Mouse (Mus musculus): ENCODE results near the gene Hax1. TPM values are rescaled to one million over a fixed set of nuclear protein-coding genes. Genes with fewer than 3 reads are reported as not detected.

The Hax1 gene
- total and polyA plus RNA-seq, 3 experiments: 32.5 to 48.2 (median 40.1) TPM

DNA sequence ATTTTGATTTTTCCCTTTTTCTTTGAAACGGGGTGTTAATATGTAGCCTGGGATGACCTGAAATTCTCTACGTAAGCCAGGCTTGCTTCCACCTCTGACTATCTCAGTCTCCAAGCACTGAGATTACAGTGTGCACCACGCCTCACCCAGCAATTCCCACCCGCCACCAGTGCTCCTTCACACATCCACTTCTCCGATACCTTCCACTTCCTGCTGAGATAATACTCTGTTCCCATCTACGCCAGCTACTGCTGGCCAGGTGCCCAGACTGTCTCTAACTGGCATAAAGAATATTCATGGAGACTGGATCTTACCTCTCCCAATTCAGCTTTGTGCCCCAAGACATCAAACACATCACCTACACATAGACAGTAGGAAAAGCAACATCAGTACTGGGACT is 49.9 kb downstream of the Hax1 start:
- no peaks in the 10 kb centered on the region for H3K36me3 ChIP-seq (ENCODE audit: control insufficient read depth, insufficient read depth, low read length)
- no peak overlapping the region for H3K9ac ChIP-seq (ENCODE audit: low read depth, low read length)
- H3K79me2 ChIP-seq (replicated peaks; ENCODE audit: control insufficient read depth, insufficient read depth, low read length): no peaks in the 10 kb centered on the region
- H3K4me1 ChIP-seq (ENCODE audit: control insufficient read depth, insufficient read depth, low read length): no peaks in the 10 kb centered on the region
- H3K27ac ChIP-seq: no peak overlapping the region
- TF ChIP-seq CTCF (IDR thresholded peaks at IDR 0.05) (no peak), EP300 (IDR thresholded peaks at IDR 0.05; ENCODE audit: insufficient read depth, low read depth, low read length) (no peak), POLR2A (IDR thresholded peaks at IDR 0.05; ENCODE audit: insufficient read depth, low read depth, low read length) (no peak)
- H3K27me3 ChIP-seq (ENCODE audit: control insufficient read depth, insufficient read depth, low read length): no peaks in the 10 kb centered on the region
- intact Hi-C loops (cut with DNase I): no loop called here
- no peak overlapping the region for H3K4me3 ChIP-seq
- DNase-seq: no peak
- 55% methylated on average over 6 of the region's 6 CpGs for WGBS

DNA sequence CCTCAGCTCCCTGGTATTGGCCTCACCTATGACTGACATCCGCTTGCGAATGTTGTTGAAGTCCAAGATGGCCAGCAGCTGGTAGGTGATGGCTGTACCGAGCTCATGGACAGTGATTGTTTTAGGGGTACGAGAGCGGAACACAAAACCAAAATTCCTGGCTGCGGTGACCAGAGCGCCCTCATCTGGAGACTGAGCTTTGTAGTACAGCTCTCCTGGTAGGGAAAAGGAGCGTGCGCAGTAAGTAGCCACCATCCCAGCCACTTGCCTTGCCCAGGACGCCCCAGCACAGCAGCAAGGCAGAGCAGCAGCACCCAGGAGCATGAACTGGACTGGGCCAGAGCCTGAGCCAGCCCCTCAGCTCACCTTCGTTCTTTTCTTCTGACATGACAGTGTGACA is 50.6 kb downstream of the Hax1 start:
- Histone ChIP-seq H3K27me3 (ENCODE audit: control insufficient read depth, insufficient read depth, low read length) (no peaks in the 10 kb centered on the region), H3K4me1 (ENCODE audit: control insufficient read depth, insufficient read depth, low read length) (no peaks in the 10 kb centered on the region), H3K36me3 (ENCODE audit: control insufficient read depth, insufficient read depth, low read length) (no peaks in the 10 kb centered on the region), H3K27ac (no peak overlapping the region), H3K4me3 (no peak overlapping the region), H3K79me2 (replicated peaks; ENCODE audit: control insufficient read depth, insufficient read depth, low read length) (no peaks in the 10 kb centered on the region), H3K9ac (ENCODE audit: low read depth, low read length) (no peak overlapping the region)
- DNase-seq: no peak
- TF ChIP-seq CTCF (IDR thresholded peaks at IDR 0.05): no peak
- TF ChIP-seq POLR2A (IDR thresholded peaks at IDR 0.05; ENCODE audit: insufficient read depth, low read depth, low read length): no peak
- TF ChIP-seq EP300 (IDR thresholded peaks at IDR 0.05; ENCODE audit: insufficient read depth, low read depth, low read length): no peak
- intact Hi-C loops (cut with DNase I): no loop called here
- 92% methylated on average over 11 of the region's 11 CpGs for WGBS

Small RNA genes lying within 50 kb of the gene (microRNA-seq; reads per million reads assigned to microRNA genes)
- 0 to 0.56 reads per million in 2 experiments for gene Mir7669

Other genes with a start within 250 kb of the Hax1 start
- under 1 TPM; 0.14 to 0.16 TPM for gene Chrnb2, start 234.1 kb downstream of the Hax1 start, total RNA-seq (2021)
- 0.35 and 0.61 TPM in 2 replicates for gene Chrnb2, start 234.1 kb downstream of the Hax1 start, polyA plus RNA-seq (2012; rRNA removed)
- 10 to 100 TPM; 24.0 to 25.5 TPM for gene Ube2q1, start 225.2 kb downstream of the Hax1 start, total RNA-seq (2021)
- 14.6 and 18.8 TPM in 2 replicates for gene Ube2q1, start 225.2 kb downstream of the Hax1 start, polyA plus RNA-seq (2012; rRNA removed)
- 10 to 100 TPM; 12.3 to 13.3 TPM for gene She, start 167.4 kb downstream of the Hax1 start, total RNA-seq (2021)
- 3.4 and 7.7 TPM in 2 replicates for gene She, start 167.4 kb downstream of the Hax1 start, polyA plus RNA-seq (2012; rRNA removed)
- 1 to 10 TPM; 4.3 to 4.8 TPM for gene Il6ra, start 85.6 kb downstream of the Hax1 start, total RNA-seq (2021)
- gene Il6ra, start 85.6 kb downstream of the Hax1 start, polyA plus RNA-seq (2012; rRNA removed): 2.5 and 2.8 TPM in 2 replicates
- gene Atp8b2, start 35.3 kb downstream of the Hax1 start, total RNA-seq (2021): 10 to 100 TPM; 15.7 to 18.0 TPM
- gene Atp8b2, start 35.3 kb downstream of the Hax1 start, polyA plus RNA-seq (2012; rRNA removed): 27.3 and 50.1 TPM in 2 replicates
- 10 to 100 TPM; 81.6 to 96.1 TPM for gene 4933434E20Rik, start 52.9 kb upstream of the Hax1 start, total RNA-seq (2021)
- 52.8 and 85.1 TPM in 2 replicates for gene 4933434E20Rik, start 52.9 kb upstream of the Hax1 start, polyA plus RNA-seq (2012; rRNA removed)
- 100 to 1,000 TPM; 104 to 116 TPM for gene Ubap2l, start 53.8 kb upstream of the Hax1 start, total RNA-seq (2021)
- 104 and 137 TPM in 2 replicates for gene Ubap2l, start 53.8 kb upstream of the Hax1 start, polyA plus RNA-seq (2012; rRNA removed)
- 10 to 100 TPM; 42.2 to 44.5 TPM for gene Tpm3, start 73.9 kb upstream of the Hax1 start, total RNA-seq (2021)
- gene Tpm3, start 73.9 kb upstream of the Hax1 start, polyA plus RNA-seq (2012; rRNA removed): 48.9 and 60.5 TPM in 2 replicates
- under 1 TPM; 0.11 to 0.13 TPM for gene Nup210l, start 105.4 kb upstream of the Hax1 start, total RNA-seq (2021)
- gene Nup210l, start 105.4 kb upstream of the Hax1 start, polyA plus RNA-seq (2012; rRNA removed): 0.14 and 0.29 TPM in 2 replicates
- 1,000 to 10,000 TPM; 1,040 to 1,280 TPM for gene Rps27, start 214.9 kb upstream of the Hax1 start, total RNA-seq (2021)
- 696 and 1,017 TPM in 2 replicates for gene Rps27, start 214.9 kb upstream of the Hax1 start, polyA plus RNA-seq (2012; rRNA removed)
- 1 to 10 TPM; 5.5 to 5.6 TPM for gene Rab13, start 214.9 kb upstream of the Hax1 start, total RNA-seq (2021)
- gene Rab13, start 214.9 kb upstream of the Hax1 start, polyA plus RNA-seq (2012; rRNA removed): 3.1 TPM in 2 replicates
- gene Jtb, start 232.8 kb upstream of the Hax1 start, total RNA-seq (2021): 10 to 100 TPM; 49.3 to 56.6 TPM
- gene Jtb, start 232.8 kb upstream of the Hax1 start, polyA plus RNA-seq (2012; rRNA removed): 36.0 and 42.3 TPM in 2 replicates
- gene Creb3l4, start 244.7 kb upstream of the Hax1 start, total RNA-seq (2021): under 1 TPM; 0.14 to 0.16 TPM
- gene Creb3l4, start 244.7 kb upstream of the Hax1 start, polyA plus RNA-seq (2012; rRNA removed): 0.53 and 0.55 TPM in 2 replicates
- 10 to 100 TPM; 67.6 to 75.5 TPM for gene Slc39a1, start 249.4 kb upstream of the Hax1 start, total RNA-seq (2021)
- 57.3 and 83.7 TPM in 2 replicates for gene Slc39a1, start 249.4 kb upstream of the Hax1 start, polyA plus RNA-seq (2012; rRNA removed)

Data from heart, adult 2 months (tissue).